Mouse (Mus musculus): ENCODE data around the gene Gapdhs.

- TF ChIP-seq HCFC1 (IDR thresholded peaks at IDR 0.05; ENCODE audit: borderline replicate concordance, insufficient read depth, low read length) = no peak
- TF ChIP-seq ZNF384 (IDR thresholded peaks at IDR 0.05; ENCODE audit: low read depth, low read length) = no peak
- TF ChIP-seq ZC3H11A (IDR thresholded peaks at IDR 0.05; ENCODE audit: borderline replicate concordance, low read depth, low read length) = no peak
- TF ChIP-seq MAFK (IDR thresholded peaks at IDR 0.05; ENCODE audit: insufficient read depth, low read depth, low read length) = no peak
- no peak for TF ChIP-seq CHD2 (IDR thresholded peaks at IDR 0.05; ENCODE audit: low read depth, low read length)
These were observed 33.6 kb upstream of the Gapdhs start for GRCm38 (mm10) chr7:30777081-30777579.
